Mouse (Mus musculus) CD4-positive, CD25-positive, alpha-beta regulatory T cell, adult 4 months (primary cell): ENCODE results near the gene Aldh2. TPM values are rescaled to one million over a fixed set of nuclear protein-coding genes. Genes with fewer than 3 reads are reported as not detected.
A peak's percentile ranks its signal among the peaks of the same experiment; 100 is the strongest.
"Not testable (repeated sequence)": the region's sequence is repeated elsewhere in the genome, so short reads cannot be mapped to it uniquely, and the experiment has no call there.

ENCODE experiments used
- ATAC-seq: one replicate; pipeline ENCODE4 v1.8.0; 2017
- polyA plus RNA-seq, 2 experiments: library from polyadenylated mRNA; unstranded; fragments of 100-300 nt; shearing (Covaris generic); gene quantifications; one replicate each; pipeline ENCODE4 v1.2.1; 2017

The Aldh2 gene
- polyA plus RNA-seq, 2 experiments from 2014 or later = 10.0 to 19.3 TPM

DNA sequence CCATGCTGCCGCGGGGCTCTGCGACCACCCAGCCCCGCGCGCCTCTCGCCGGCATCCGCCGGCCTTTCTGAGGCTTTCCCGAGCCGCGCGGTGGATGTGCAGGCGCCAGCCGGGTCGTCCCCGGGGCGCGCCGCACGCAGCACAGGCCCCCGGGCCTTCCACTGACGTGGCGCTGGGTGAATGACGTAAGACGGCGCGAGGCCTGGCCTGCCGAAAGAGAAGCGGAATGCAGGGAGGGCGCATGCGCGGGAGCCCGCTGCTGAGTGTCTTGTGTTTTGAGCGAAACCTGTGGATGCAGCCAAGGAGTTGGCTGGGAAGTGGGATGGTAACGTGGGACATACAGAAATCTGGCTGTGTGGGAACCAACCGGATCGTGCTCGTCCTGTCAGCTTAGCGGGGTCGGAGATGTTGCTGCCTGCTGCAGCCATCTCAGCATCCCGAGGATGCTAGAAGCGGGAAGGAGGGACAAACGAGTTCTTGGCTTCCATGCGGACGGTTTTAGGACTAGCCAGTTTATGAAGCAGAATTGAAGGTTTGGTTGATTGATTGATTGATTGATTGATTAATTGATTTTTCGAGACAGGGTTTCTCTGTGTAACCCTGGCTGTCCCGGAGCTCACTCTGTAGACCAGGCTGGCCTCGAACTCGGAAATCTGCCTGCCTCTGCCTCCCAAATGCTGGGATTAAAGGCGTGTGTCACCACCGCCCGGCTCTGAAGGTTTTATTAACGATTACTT is 47.7 kb downstream of the Aldh2 start, which contains the start of gene Mapkapk5:
Gene Mapkapk5 (minus strand): TSS at position 113 of the 737 bp plus-strand sequence.
- ATAC-seq = peak; percentile 86

GRCm38 (mm10) chr5:121544910-121545792 is 48.5 kb downstream of the Aldh2 start, which contains the start of the genes Adam1a and Gm42878:
Gene Adam1a, minus strand, starts transcription at chr5:121545482.
Gene Gm42878, minus strand, starts transcription at chr5:121545482.
- ATAC-seq = peak; percentile 46

- ATAC-seq = no peak
These were observed 50.3 kb downstream of the Aldh2 start for GRCm38 (mm10) chr5:121543370-121543769.

DNA sequence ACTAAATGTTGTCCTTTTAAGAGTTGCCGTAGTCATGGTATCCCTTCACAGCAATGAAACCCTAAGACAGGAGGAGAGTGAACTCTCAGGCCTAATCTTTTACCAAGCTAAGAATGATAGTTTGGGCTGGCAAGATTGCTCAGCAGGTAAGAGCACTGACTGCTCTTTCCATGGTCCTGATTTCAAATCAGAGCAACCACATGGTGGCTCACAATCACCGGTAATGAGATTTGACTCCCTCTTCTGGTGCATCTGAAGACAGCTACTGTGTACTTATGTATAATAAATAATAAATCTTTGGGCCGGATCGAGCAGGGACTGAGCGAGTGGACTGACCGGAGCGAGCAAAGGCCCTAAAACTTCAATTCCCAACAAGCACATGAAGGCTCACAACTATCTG is 52.4 kb downstream of the Aldh2 start:
- no peak for ATAC-seq

DNA sequence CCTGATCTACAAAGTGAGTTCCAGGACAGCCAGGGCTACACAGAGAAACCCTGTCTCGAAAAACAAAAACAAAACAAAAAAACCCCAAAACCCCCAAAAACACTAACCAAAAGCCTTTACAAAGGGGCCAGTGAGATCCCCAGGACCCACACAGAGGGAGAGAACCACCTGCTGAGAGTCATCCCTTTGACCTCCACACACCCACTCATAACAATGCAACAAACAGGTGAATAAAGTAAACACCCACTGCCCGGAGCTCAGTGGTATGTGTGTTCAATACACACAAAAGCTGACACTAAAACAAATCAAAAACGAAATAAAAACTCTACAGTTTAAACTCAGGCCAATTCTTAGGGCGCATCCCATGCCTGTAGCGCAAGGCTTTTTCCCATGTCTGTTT is 53.6 kb downstream of the Aldh2 start:
- ATAC-seq = no peak

DNA sequence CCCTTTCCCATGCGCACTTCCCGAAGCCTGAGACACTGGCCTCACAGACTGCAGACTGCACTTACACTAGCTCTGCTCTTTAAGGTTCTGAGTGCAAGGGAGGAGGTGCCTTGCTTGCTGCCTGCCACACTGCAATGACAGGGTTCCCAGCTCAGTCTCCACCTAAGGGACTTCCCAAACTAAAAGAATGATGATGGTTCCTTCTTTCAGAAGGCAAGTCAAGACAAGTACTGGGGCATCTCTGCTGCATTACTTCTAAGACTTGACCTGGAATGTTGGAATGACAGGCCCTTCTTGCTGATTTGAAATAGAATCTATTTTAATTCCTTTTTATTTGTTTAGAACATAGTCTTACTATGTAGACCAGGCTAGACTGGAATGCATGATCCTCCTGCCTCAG is 56.0 kb downstream of the Aldh2 start:
- no peak for ATAC-seq

DNA sequence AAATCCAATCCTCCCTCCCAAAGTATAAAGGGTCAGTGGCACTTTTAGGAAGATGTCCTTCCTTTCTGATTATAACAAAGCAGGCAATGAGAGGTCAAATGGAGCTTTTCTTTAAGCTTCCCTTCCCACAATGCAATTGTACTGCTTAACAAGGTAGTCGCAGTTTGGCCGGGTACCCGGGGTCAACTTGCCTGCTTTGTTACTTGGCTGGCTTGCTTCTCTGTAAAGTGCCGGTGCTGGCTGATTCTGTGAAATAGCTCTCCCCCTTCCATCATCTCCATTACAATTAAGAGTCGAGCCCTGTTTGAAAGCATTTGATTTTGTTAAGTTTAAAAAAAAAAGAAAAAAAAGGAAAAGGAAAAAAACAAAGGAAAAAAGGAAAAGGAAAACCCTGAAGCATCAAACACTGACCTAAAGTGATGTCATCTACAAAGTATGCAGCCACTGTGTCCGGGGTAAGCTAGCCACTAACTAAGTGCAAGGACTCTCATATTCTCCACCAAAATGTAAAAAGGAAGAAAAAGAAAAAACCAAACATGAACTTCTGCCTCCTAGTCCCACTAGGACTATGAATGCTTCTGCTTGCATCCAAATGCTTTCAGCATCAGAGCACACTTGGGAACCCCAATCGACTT is 56.6 kb downstream of the Aldh2 start:
- ATAC-seq = no peak

GRCm38 (mm10) chr5:121535116-121535515 is 58.5 kb downstream of the Aldh2 start:
- ATAC-seq = no peak

DNA sequence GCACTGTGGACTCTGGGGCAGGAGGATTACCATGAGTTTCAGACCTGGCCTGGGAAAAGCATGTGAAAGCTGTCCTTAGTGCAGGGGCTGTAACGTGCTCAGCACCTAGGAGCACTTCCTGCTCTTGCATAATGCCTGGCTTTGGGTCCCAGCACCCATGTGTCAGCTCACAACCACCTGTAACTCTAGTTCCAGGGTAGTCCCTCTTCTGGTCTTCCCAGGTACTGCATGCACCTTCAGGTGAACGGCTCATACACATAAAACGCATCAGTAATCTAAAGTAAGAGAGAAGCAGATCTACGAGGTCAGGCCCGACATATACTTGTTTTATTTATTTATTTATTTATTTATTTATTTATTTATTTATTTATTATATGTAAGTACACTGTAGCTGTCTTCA is 59.1 kb downstream of the Aldh2 start:
- ATAC-seq = no peak

- ATAC-seq = no peak
These were observed 66.7 kb downstream of the Aldh2 start for GRCm38 (mm10) chr5:121526961-121527360.

- no peak for ATAC-seq
These were observed 67.1 kb downstream of the Aldh2 start for GRCm38 (mm10) chr5:121526526-121526925.

DNA sequence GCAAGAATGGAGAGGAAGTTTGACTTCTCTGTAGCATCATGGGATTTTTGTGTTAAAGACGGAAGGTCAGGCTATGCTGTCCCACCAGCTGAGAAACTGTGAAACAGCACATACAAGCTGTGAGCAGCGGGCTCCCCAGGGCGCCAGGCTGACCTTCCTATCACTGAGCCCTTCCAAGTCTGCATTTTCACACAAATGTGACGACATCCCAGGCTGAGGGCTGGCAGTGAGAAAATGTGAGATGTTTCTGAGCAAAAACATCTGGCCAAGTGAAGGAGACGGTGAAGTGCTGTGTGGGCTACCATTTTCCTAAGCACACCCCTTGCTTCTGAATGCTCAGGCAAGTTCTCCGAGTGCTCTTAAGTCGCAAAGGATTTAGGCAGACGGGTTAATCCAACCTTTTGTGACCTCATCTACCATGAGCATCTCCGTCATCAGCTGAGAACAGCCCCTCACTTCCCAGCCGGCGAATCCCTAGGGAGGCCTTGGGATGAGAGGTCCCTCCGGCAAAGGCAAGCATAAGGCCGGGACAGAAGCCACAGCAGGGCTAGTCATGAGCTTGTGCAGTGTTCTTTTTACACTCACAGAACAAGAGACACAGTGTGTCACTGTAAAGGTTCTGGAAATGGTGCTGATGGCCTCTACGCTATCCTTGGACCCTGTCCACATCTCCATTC is 67.7 kb downstream of the Aldh2 start:
- no peak for ATAC-seq

GRCm38 (mm10) chr5:121519758-121520157 is 73.9 kb downstream of the Aldh2 start:
- not testable (repeated sequence) for ATAC-seq

DNA sequence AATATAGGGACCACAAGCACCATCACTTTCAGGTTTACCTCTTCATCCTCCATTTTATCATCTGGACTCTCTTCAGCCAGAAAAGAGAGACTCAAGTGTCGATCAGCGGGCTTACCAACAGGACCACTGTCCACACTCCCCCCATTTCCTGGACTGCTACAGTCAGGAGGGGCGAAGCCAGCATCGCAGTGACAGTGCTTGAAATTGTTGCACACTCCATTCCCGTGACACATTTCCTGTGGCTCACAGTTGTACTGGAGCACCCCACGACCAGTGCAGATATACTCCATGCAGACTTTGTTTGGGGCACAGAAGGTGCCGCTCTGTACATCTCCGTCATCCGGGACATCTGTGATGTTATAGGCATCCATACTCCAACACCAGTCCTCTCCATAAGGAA is 74.6 kb downstream of the Aldh2 start:
- no peak for ATAC-seq

Other genes with a start within 250 kb of the Aldh2 start
- gene Trafd1, start 208.2 kb downstream of the Aldh2 start, polyA plus RNA-seq = 10 to 100 TPM; 37.5 to 58.0 TPM
- gene Naa25, start 195.9 kb downstream of the Aldh2 start, polyA plus RNA-seq = 10 to 100 TPM; 43.2 to 54.1 TPM
- 1 to 10 TPM in 1 of 2 experiments, under 1 TPM in 1; 0.93 to 1.3 TPM for gene Tmem116, start 141.9 kb downstream of the Aldh2 start, polyA plus RNA-seq
- gene Erp29, start 141.3 kb downstream of the Aldh2 start, polyA plus RNA-seq = 10 to 100 TPM; 64.9 to 80.3 TPM
- not detected for gene Adam1b, start 90.4 kb downstream of the Aldh2 start, polyA plus RNA-seq
- 1 to 10 TPM; 1.2 to 1.6 TPM for gene Adam1a, start 48.3 kb downstream of the Aldh2 start, polyA plus RNA-seq
- not detected for gene Gm42878, start 48.3 kb downstream of the Aldh2 start, polyA plus RNA-seq
- 10 to 100 TPM; 23.5 to 32.2 TPM for gene Mapkapk5, start 47.9 kb downstream of the Aldh2 start, polyA plus RNA-seq
- gene Acad12, start 25.1 kb upstream of the Aldh2 start, polyA plus RNA-seq = 1 to 10 TPM; 3.1 to 4.7 TPM
- gene Acad10, start 66.7 kb upstream of the Aldh2 start, polyA plus RNA-seq = 1 to 10 TPM; 6.2 to 7.0 TPM
- 10 to 100 TPM in 1 of 2 experiments, 1 to 10 TPM in 1; 8.0 to 13.6 TPM for gene Brap, start 66.7 kb upstream of the Aldh2 start, polyA plus RNA-seq
- gene Atxn2, start 117.5 kb upstream of the Aldh2 start, polyA plus RNA-seq = 10 to 100 TPM; 27.0 to 41.6 TPM
- 10 to 100 TPM; 10.2 to 12.1 TPM for gene Sh2b3, start 243.8 kb upstream of the Aldh2 start, polyA plus RNA-seq